Mouse (Mus musculus) thymus, adult 18-20 months (tissue): ENCODE results near the gene Epb41.
A peak's percentile ranks its signal among the peaks of the same experiment; 100 is the strongest.

Experiments used
- DNase-seq, 2 experiments: peaks; one replicate each; pipeline ENCODE4 v3.0.0; 2022; ENCODE audit warnings: mixed read lengths in 2 of 2

Gene Epb41

DNA sequence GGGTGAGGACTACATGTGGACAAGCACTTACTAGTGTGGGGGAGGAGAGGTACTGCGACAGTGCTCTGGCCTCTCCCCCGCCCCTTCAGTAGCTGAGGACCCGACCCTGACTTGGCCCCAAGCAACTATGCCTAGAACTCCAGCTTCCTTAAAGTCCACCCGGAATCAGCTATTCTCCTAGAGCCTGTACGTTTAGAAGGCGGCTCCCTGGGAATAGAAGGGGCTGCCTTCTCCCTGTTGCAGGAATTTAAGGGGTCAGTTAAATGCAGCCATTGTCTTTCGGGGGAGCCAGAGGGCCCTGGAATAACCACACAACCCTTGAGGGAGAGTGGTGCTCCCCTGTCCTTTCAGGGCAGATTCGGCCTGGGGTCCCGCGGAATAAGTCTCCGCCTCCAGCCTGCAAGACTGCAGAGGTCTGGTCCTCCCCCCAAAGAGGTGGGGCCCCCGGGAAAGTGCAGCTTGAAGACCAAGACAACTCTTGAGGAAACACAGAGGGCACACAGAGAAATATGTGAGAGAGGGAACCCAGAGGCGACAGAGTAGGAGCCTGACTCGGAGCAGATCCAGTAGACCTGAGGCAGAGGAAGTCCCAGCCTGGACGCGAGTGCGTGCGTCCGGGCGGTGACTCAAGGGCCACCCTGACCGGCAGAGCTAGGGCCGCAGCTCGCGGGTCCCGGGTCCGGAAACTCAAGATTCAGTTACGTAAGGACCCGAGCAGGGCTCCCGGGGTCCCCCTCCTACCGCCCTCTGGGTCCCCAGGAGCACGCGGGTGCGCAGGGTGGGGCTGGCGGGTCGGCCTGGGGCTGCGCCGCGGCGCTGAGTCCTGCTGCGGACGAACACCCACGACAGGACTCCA is 816 bp downstream of the Epb41 start, which contains the start of gene Gm10300:
Gene Gm10300 (plus strand): TSS at position 621 of the 856 bp plus-strand sequence.
- DNase-seq: peak; percentile 46 to 57

DNA sequence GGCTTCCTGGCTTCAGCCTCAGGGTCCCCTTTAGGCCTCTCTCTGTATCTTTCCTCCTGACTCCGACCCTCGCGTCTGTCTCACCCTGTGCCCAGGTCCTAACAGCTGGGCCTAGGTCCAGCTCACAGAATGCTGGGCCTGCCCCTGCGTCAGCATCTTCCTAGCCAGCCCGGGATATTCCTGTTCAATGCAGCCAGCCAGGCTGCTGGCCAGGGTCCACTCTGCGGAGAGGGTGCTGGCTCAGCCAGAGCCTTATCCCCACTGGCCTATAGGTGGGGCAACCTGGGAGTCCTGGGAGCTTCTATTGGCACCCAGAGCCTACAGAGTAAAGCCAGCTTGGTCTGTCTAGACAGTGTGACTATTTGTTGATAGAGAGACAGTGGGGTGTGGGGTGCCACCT is 2.2 kb downstream of the Epb41 start:
- no peak for DNase-seq

DNA sequence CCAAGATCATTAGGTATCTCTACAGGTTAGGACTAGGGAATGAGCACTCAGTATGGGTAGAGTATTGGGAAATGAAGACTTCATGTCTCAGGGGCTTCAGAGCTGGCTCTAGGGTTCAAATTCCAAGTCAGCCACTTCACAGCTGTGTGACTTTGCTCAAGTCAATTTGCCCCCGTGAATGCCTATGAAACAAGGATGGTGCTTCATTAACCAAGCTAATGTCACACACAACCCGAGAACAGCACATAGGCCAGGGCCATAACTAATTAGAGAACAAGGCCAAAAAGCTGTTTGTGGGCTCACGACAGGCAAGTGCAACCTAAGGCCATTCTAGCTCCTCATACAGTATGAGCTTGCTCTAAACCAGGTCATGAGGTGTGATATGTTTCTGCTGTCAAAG is 3.0 kb downstream of the Epb41 start:
- no peak for DNase-seq

DNA sequence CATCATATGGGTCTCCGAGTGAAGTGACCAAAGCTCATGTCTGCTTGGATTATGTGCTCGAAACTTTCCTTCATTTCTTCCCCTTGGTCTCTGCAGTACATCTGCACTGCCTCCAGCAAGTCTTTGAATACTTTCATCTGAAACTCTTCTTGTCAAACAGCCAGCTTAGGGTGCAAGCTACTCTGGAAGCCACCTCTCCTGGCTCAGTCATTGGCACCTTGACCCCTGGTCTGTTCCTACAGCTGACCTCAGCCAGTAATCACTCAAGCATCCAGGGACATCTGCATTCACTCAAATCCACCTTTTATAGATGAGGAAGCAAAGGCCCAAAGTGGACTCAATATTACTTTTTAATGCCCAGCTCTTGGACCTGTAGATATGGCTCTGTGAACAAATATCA is 3.4 kb downstream of the Epb41 start:
- no peak for DNase-seq

- DNase-seq: no peak
Measured at GRCm38 (mm10) chr4:132067938-132068235, 7.2 kb downstream of the Epb41 start.

DNA sequence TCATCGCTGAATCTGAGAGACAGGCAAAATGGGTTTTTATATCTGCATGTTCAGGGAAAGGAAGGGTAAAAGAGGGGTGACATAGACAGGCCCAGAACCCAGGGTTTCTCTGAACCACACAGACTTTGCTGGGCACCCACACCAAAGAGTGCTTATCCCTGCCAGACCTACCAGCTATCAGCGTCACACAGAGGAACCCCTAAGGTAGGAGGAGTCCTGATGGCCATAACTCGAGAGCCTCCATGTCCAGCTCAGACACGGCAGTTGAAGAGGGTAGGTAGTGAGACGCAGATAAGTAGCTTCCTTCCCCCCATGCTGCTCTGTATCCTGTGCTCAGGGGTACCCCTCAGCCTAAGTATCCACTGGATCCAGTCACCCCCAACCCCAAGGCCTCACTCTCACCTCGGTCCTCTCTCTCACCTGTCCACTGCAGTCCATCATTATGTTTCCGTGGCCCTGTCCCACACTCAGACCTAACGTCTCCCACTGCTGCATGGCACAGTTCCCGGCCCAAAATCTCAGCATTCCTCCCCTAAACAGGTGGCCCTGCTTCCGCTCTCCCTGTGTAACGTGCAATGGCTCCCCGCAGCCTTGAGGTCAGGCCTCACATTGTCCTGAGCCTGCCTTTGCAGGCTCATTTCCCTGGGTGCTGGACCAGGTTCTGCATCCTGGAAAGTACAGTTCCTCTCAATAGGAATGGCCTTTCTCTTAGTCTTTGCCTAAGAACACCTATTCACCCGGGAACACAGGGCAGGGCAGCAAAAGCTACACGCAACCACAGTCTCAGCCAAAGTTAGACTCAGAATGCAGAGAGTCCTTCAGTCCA is 7.8 kb downstream of the Epb41 start:
- no peak for DNase-seq

GRCm38 (mm10) chr4:132066101-132066773 is 8.9 kb downstream of the Epb41 start:
- no peak for DNase-seq

DNA sequence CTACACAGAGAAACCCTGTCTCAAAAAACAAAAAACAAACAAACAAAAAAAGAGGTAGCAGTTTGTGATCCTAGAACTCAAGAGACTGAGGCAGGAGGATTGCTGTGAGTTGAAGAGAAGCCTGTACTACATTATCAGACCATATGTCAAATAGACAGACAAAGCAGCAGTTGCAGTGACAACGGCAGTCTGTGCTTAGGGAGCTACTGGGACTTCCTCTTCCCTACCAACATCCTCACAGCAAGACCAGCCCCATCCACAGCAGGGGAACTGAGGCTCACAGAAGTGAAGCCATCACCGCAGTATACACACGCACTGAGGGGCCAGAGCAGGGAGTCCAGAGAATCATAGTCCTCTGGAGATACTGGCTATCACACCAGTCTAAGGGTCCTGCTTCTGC is 9.5 kb downstream of the Epb41 start:
- DNase-seq: no peak

GRCm38 (mm10) chr4:132064550-132064949 is 10.6 kb downstream of the Epb41 start:
- DNase-seq: no peak

DNA sequence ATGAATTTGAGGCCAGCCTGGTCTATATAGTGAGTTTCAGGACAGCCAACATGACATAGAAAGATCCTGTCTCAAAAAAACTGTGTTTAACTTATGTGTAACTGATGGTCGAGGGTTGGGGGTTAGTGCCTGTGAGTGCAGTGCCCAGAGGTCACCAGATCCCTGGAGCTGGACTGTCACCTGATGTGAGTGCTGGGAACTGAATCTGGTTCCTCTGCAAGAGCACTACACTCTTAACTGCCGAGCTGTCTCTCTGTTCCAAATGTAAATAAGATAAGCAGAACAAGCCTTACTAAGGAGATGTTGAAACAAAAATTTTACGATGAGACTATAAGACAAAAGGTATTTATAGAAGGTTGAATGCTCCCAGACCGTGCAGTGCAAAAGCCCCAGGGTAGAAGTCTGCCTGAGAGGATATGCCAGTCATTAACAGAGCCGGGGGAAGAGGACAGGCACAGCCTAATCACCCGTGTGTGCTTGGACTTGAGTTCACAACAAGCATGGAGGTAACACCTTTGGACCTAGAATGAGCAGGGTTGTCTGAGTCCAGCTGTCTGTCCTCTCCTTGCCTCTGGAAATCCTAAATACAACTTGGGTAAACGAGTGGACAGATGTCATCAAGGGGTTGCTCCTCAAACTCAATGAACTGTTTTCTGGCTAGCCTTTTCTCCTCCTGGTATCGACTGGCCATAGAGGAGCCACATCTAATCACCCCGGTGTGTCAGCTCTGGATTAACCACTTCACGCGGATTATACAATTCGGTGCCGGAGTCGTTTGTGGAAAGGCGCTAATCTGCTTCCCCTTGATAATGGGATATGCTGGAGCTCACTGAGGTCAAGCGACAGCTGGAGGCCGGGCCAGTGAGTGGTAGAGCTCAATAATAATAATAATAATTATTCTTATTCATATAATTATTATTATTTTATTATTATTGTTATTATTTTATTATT is 11.9 kb downstream of the Epb41 start:
- DNase-seq: no peak

DNA sequence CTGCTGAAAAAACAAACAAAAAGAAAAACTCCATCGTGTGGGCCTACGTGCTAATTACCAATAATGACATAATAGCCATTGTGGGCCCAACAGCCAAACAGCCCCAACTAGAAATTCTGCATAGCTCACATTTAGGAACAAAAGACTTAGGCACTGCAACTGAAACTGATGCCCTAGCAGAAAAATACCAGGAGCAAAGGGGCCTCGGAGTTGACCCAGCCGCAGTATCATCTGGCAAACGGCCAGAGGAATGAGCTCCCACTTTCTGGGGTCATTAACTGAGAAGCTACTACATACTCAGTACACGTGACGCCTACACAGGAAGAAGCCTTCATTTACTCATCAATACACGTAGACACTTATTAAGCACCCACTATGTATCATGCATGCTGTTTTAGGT is 12.8 kb downstream of the Epb41 start:
- no peak for DNase-seq

DNA sequence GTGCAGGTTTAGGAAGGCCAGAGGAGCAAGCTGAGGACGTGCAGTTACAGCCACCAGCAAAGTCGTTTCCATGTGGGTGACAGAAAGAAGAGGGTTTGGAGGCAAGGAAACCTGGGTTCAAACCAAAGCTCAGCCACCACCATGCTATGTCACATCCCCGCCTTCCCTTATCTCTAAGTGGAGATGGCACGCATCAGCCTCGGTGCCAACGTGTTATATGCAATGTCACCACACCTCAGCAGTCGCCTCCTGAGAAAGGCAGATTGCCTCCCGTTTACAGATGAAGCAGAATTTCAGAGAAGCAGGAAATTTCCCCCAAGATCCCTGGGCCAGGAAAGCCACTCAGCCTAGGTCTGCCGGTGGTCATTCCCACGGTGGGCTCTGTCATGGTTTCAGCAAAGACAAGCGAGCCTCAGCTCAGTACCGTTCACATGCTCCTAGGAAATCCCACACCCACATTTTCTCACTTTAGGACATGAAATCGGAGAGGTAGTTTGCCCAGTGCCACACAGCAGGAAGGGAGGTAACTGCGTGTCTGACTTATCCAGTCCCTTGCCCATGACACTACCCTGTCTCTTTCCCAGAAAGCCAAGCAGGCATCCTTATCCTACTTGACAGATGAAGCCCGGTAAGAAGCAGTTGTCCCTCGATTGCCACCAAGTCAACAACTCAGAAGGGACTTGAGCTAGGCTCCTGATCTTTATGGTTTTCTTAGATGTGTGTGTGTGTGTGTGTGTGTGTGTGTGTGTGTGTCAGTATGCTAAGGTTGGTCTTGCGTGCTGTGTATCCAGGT is 14.9 kb downstream of the Epb41 start:
- DNase-seq: no peak

DNA sequence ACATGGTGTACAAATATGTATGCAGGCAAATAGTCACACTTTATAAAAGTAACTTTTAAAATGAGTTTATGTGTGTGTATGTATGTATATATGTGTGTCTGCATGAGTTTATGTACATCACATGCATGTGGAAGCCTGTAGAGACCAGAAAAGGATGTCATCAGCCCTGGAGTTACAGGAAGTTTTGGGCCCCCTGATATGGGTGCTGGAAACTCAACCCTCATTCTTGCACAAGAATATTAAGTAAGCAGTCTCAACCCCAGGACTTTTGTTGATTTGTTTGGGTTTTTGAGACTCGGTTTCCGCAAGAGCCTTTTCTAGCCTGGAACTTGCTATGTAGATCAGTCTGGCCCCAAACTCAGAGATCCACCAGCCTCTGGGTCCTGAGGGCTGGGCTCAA is 15.6 kb downstream of the Epb41 start:
- DNase-seq: no peak

DNA sequence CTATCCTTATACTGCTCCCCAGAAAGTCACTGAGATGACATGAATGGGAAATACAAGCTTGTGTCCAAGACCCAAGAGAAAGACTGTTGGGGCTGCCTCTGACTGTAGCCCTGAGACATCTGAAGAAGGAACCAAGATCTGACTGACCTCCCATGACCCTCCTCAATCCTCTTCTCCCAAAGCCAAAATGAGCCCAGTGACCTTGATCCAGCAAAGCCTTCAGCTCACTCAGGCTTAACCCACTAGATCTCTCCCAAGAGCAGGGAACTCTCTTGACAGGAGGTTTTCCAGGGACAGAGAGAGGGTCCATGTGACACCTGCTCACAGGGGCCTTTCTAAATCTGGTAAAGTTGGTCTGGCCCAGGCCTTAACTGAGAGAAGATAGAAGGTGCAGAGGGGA is 17.8 kb downstream of the Epb41 start:
- DNase-seq: no peak

GRCm38 (mm10) chr4:132051321-132052275 is 23.5 kb downstream of the Epb41 start:
- DNase-seq: no peak

DNA sequence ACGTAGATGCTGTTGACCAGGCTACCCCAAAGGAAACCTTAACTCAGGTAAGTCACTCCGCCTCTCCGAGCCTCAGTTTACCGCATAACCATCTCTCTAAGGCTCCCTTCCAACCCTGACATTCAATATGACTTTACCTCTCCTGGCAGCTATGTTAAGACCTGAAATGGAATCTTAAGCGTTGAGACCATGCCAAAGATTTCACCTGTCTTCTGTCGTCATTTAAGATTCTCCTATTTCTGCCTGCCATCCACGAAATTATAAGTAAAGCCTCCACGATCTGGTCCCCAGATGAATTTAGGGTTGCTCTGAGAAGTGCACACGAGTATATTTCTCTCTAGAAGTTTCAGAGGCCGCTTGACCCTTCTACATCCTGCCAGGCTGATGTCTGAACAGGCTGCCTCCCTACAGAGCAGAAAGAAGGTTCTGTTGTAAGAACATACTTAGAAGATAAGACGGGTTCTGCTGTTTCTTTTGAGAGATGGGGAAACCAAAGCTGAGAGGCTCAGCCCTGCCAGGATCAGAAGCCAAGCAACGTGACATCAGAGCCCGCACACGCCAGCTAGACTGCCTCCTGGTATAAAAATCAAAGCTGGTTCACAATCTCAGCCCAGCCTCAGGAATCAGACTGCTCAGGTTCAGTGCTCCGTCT is 25.4 kb downstream of the Epb41 start:
- DNase-seq: no peak

- peak; percentile 92 to 94 for DNase-seq
Measured at GRCm38 (mm10) chr4:132048995-132049404, 26.1 kb downstream of the Epb41 start.

DNA sequence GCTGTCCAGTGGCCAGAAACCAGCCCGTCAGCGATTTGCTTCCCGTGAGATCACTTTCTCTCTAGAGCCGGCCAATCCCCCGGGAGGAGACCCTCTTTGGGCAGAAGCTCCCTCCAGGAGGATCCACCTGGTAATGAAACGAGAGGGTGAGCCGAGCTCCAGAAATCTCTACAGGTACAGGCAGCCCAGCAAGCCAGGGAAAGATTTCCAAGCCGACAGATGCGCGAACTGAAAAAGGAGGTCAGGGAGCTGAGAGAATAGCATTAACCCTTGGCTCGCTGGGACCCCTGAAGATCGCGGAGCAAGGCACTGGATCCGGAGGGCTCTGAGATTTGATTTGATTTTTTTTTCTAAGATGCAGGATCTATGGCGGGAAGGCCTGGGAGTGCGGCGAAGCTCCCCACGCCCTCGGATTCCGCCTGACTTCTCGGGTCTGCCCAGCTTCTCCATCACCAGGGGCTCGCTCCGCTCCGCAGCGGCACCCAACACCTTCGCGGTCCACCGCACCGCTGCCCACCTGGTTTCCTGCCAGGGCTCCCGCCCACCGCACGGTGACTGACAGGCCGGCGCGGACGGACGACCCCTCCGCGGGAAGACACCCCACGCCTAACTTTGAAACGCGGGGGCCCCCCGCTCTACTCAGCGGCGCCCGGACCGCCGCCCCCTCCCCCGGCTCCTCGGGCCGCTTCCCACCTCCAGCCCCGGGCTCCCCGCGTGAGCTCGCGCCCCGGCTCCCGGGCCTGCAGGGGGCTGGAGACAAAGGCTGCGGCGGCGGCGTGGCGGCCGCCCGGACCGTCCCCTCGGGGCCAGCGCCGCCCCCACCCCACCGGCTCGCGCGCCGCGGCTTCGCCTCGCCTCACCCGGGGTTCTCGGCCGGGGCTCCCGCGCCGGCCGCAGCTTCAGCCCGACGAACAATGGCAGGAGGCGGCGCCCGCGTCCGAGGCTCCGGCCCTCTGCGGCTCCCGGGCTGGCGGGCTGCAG is 26.8 kb downstream of the Epb41 start:
- peak; percentile 43 to 55 for DNase-seq
